Mouse (Mus musculus): ENCODE data around the gene Foxr1. TPM values are rescaled to one million over a fixed set of nuclear protein-coding genes. Genes with fewer than 3 reads are reported as not detected.
"Not testable (repeated sequence)": the region's sequence is repeated elsewhere in the genome, so short reads cannot be mapped to it uniquely, and the experiment has no call there.

Gene Foxr1
- polyA plus RNA-seq, 2 experiments from 2014 or later: 0.45 TPM; not detected in 1

DNA sequence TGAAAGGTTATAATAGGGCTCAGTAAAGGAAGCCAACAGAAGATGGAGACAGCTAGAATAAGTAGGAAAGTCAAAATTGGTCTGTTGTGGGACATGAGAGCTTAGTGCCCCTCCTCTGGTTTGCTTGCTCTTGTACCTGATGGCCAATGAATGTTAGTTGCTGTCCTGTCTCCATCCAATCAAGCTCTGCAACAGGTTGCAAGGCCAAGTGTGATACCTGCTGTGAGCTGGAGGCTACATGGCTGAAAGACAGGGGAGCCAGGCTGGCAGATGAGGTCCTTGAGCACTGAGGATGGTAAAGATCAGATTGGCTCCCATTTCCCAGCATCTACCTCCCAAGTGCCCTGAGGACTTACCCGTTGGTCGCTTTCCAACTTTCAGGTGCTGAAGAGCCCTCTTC lies 28.2 kb downstream of the Foxr1 start:
- no peak for ATAC-seq

DNA sequence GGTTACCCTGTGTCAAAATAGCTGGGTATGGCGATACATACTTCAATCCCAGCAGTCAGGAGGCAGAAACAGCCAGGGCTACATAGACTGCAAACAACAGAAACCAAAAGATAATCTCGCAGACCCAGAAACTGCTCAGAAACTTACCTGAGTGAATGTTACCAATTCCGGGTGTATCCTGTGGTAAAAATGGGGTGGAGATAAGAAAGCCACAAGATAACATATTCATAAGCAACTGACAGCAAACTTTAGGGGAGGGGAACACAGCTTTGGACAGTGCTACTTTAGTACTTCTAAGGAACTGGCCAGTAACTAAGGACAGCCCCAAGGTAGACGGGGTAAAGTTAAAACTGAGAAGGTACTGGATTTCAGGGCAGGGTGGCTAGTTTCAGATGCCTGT lies 28.6 kb downstream of the Foxr1 start:
- ATAC-seq: peak; percentile 33

- no peak for ATAC-seq
Observed at GRCm38 (mm10) chr9:44411601-44412130, 29.3 kb downstream of the Foxr1 start.

DNA sequence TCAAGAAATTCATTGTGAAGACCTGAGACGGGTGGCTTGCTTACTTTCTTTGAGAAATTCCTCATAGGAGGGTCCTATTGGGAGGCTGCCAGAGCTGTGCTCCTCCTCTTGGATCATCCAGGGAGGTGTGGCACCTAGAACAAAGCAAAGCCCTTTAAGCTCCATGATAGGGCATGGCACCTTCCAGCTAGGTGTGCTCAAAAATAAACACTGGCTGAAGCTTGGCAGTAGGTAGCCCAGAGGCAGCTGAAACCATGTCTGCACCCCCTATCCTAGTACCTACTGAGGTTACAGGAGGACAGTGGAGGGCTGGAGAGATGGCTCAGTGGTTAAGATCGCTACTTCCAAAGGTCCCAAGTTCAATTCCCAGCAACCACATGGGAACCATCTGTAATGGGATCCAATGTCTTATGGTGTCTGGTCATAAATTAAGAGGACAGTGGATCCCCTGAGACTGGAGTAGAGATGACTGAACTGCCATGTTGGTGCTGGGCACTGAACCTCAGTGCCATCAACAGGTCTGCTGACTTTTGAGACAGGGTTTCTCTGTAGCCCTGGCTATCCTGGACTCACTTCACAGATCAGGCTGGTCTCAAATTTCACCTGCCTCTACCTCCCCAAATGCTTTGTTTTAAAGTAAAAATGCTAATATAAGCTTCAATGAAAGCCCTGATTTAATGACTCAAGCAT lies 30.1 kb downstream of the Foxr1 start:
- ATAC-seq: no peak

DNA sequence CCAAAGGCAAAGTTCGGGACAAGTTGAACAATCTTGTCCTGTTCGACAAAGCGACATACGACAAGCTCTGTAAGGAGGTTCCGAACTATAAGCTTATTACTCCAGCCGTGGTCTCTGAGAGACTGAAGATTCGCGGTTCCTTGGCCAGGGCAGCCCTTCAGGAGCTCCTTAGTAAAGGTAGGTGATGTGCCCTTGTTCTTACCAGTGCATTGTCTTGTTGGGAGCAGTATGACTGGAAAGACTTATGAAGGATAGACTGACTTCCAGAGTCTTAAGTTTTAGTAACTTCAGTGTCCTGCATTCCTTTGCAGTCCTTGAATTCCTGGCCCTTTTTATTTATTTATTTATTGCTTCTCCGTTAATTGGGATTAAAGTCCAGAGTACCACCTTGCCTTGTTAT lies 32.2 kb downstream of the Foxr1 start:
- ATAC-seq: not testable (repeated sequence)

DNA sequence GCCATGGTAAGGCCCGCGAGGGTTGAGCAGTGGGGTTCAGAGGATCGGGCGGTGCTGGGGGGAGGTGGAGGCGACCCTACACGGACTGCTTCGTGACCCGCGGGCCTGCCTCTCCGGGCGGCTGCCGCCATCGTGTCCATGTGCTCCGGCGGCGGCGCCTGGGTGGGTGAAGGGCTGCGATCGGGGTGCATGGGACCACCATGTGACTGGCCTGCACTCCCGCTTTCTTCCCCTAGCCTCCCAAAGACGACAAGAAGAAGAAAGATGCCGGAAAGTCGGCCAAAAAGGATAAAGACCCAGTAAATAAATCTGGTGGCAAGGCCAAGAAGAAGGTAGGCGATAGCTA lies 33.2 kb downstream of the Foxr1 start:
- ATAC-seq: no peak

DNA sequence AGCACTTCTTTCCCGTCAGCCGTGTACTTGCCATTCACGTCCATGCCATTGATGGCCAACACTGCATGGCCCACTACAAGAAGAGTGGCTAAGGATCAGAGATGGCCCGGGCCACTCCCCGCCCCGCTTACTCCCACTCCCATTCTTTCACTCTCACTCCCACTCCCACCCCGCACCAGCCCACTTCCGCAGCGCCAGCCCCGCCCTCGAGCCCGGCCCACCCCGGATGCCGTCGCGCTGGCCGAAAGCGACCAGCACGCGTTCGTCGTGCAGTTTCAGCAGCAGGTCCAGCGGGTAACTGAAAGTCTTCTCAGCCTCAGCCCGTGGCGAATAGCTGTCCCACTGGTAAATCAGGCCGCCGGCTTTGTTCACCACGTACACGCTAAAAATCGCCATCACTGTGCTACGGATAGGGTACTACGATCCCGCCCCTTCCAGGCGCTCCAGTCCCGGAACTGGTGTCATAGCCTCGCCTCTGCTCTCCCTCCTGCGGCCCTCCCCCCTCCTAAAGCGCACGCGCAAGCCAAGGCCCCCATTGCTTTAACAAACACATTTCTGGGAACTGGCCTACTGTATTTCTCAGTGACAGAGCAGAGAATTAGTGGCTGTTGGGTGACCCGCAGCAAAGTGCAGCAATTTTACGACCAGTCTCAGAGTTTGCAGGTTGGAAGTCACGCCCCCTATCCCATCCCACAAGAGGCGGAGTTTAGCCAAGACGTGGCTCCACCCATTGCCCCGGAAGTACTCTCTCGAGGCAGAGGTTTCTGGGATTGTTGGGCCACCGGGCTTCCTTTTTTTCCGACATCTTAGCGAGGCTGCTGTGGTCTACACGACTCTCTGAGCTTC lies 33.8 kb downstream of the Foxr1 start, which contains the start of the genes Rps25 and Trappc4:
Rps25 (plus strand) TSS at position 234 of the 846 bp plus-strand sequence.
Trappc4 (minus strand) TSS at position 695 of the 846 bp plus-strand sequence.
- ATAC-seq: peak; percentile 93

- no peak for ATAC-seq
Observed at GRCm38 (mm10) chr9:44405011-44405410, 35.9 kb downstream of the Foxr1 start.

DNA sequence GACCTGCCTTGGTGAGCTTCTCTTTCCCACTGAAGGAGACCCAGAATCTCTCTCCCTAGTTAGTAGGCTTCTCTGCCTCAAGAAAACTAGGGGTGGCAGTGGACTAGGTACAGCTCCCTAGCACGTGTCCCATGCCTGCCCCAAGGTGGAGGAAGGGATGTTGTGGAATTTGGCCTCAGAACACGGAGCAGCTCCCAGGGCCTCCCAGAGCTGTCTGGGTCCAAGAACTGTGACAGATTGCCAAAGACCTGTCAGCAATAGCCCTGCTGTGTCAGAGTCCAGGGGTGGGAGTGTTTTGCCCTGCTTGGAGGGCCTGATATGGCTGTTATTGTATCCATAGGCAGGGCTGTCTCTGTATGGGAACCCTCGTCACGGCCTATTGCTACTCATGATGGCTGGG lies 39.9 kb downstream of the Foxr1 start:
- ATAC-seq: no peak

GRCm38 (mm10) chr9:44399795-44400114 lies 41.2 kb downstream of the Foxr1 start:
- ATAC-seq: no peak

- no peak for ATAC-seq
Observed at GRCm38 (mm10) chr9:44399114-44399794, 41.7 kb downstream of the Foxr1 start.

DNA sequence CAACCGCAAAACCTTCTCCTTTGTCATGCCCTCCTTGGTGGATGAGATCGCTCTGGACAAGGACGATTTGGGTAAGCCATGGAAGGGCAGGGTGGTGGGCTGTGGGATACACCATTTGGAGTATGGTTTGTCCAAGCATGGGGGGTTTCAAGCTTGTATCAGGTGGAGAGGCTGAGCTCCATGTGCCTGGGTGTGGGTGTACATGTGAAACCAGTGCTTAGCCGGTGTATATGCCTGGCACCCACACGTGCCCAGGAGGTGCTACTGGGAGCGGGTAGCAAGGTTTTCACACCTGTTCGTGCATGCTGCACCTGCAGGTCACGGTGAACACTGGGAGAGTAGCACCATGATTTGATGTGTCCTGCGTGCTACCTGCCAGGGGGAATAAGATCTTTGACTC lies 42.4 kb downstream of the Foxr1 start:
- no peak for ATAC-seq

DNA sequence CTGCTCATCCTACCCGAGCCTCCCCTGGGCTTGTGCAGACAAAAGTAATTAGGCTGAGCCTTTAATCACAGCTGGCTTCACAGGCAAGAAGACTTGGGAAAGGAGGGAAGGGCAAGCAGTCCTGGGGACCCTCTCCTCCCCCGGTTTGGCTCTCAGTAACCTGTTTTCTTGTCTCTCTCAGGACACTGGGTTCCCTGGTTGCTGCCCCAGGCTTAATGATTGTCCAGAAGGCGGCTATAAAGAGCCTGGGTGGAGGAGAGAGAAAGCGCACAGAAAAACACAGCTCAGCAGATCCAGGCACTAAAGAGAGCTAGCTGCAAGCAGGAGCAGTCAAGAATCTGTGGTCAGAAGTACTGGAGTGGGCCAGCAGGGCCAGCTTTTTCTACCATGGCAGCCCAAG lies 42.8 kb downstream of the Foxr1 start:
- ATAC-seq: no peak

DNA sequence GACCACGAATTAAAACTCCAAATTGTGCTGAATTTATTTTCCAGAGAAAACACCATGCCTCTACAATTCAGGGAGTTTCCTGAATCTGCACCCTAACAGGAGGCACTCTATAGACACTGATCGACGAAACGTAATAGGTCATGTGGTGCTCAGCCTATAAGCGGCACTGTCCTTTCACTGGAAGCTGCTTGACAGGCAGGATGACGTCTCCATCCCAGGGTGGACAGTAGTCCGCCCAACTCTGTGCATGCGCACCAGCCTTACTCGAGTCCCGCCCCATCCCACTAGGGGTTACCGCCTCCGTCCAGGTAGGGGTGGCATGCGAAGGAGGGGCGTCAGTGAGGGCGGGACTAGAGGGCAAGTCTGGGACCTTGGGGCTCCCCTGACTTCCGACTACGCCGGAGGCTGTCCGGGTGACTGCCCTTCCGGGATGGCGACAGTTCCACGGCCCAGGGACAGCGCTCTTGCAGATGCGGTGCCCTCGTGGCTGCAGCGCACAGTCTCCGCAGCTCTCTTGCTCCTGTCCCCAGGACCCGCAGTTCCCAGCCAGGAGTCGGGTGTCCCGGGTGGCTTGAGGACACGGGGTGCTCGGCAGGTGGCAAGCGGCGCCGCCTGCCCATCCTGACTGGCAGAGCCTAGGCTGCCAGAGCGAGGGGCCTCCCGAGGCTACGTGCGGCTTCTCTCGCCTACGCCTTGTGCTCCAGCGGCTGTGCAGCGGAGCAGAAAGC lies 44.1 kb downstream of the Foxr1 start, which contains the start of gene Slc37a4:
Slc37a4 (plus strand) TSS at position 169 of the 728 bp plus-strand sequence.
- peak; percentile 94 for ATAC-seq

GRCm38 (mm10) chr9:44391466-44391865 lies 49.5 kb downstream of the Foxr1 start:
- ATAC-seq: peak; percentile 65

- peak; percentile 61 for ATAC-seq
Observed at GRCm38 (mm10) chr9:44389273-44389672, 51.7 kb downstream of the Foxr1 start.

DNA sequence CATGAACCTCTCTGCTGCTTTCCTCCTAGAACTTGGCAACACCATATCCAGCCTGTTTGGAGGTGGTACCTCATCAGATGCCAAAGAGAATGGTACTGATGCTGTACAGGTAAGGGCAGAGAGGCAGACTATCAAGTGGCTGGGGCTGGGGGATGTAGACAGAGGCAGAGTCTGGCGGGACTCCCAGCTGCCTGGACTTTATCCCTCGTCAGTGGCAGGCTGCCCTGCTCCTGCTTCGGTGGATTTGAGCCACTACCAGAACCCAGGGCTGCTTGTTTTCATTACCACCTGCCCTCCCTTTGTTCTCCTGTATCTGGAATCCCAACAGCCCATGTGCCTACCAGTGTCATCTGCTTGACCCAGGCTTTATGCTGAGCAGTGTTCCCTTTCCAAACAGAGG lies 53.7 kb downstream of the Foxr1 start:
- ATAC-seq: no peak

GRCm38 (mm10) chr9:44384596-44384995 lies 56.3 kb downstream of the Foxr1 start:
- ATAC-seq: no peak
